Mouse (Mus musculus): ENCODE data around the gene Mxd1.

GRCm38 (mm10) chr6:86627946-86628345, 41.0 kb downstream of the Mxd1 start, which contains the start of gene Asprv1:
- TF ChIP-seq CTCF (IDR thresholded peaks at IDR 0.05; ENCODE audit: extremely low read depth, insufficient read length, insufficient replicate concordance, low read depth, low read length) (no peak), POLR2A (IDR thresholded peaks at IDR 0.05; ENCODE audit: low read depth, low read length) (no peak)

Data from small intestine, adult 2 months (tissue).